Mouse (Mus musculus) neural tube, embryonic 12.5 days (tissue): ENCODE results near the gene Hspa4. TPM values are rescaled to one million over a fixed set of nuclear protein-coding genes. Genes with fewer than 3 reads are reported as not detected.
"Not testable (repeated sequence)": the region's sequence is repeated elsewhere in the genome, so short reads cannot be mapped to it uniquely, and the experiment has no call there.

Experiments used
- ATAC-seq: fragments of 200-750 bp; cut with Nextera tagmentation; 2 replicates; pipeline ENCODE4 v1.8.0; 2017; ENCODE audit warnings: low read depth, mild to moderate bottlenecking, moderate TSS enrichment, moderate library complexity; ENCODE audit not compliant: low FRiP score
- H3K27ac ChIP-seq: fragments of 300-500 bp; sonication (generic); 2 replicates; pipeline ENCODE4 v1.5.1; 2016
- H3K27me3 ChIP-seq: fragments of 300-500 bp; sonication (generic); replicated peaks from 2 replicates; pipeline ENCODE4 v1.6.1; 2016; ENCODE audit warnings: mild to moderate bottlenecking
- H3K36me3 ChIP-seq: fragments of 300-500 bp; sonication (generic); 2 replicates; pipeline ENCODE4 v1.6.1; 2016; ENCODE audit warnings: mild to moderate bottlenecking
- H3K4me1 ChIP-seq: fragments of 300-500 bp; sonication (generic); 2 replicates; pipeline ENCODE4 v1.6.1; 2016
- H3K4me2 ChIP-seq: fragments of 300-500 bp; sonication (generic); replicated peaks from 2 replicates; pipeline ENCODE4 v1.6.1; 2016; ENCODE audit warnings: mild to moderate bottlenecking
- H3K4me3 ChIP-seq: fragments of 300-500 bp; sonication (generic); 2 replicates; pipeline ENCODE4 v1.5.1; 2016
- H3K9ac ChIP-seq: fragments of 300-500 bp; sonication (generic); 2 replicates; pipeline ENCODE4 v1.6.1; 2016; ENCODE audit warnings: mild to moderate bottlenecking
- H3K9me3 ChIP-seq: fragments of 300-500 bp; sonication (generic); 2 replicates; pipeline ENCODE4 v1.6.1; 2016; ENCODE audit warnings: mild to moderate bottlenecking
- WGBS: fragments of 180-500 bp; shearing (Covaris S2); methylation state at CpG from one replicate; pipeline ENCODE4 v1.1.7; 2016; 5-methylcytosine and 5-hydroxymethylcytosine counted together
- polyA plus RNA-seq: library from polyadenylated mRNA; unstranded; fragments of >200 nt; fragmentation: Nextera tagmentation; extraction: Ambion mirVana; gene quantifications from 2 replicates; pipeline ENCODE4 v1.2.1, GENCODE M21; 2016

Gene Hspa4
- polyA plus RNA-seq, 1 experiment from 2014 or later, result 89.0 TPM

GRCm38 (mm10) chr11:53324512-53324968 is 24.3 kb upstream of the Hspa4 start, which contains the start of gene Zcchc10:
Gene Zcchc10 (plus strand): TSS chr11:53324679.
- Histone ChIP-seq H3K4me1 (peaks cover 8% of the 10 kb centered on the region; the same call in 1 of the 2 replicates), H3K27ac (no peak within 1 kb of the TSS), H3K9ac (peak within 1 kb of the TSS; percentile 69), H3K4me3 (peak within 1 kb of the TSS; percentile 65), H3K4me2 (peak within 1 kb of the TSS; percentile 66), H3K27me3 (no peaks in the 10 kb centered on the region), H3K9me3 (no peaks in the 10 kb centered on the region), H3K36me3 (peaks cover 17% of the 10 kb centered on the region)
- under 1% methylated on average over 21 of the region's 21 CpGs for WGBS
- ATAC-seq, result peak; percentile 86

GRCm38 (mm10) chr11:53319867-53320266 is 19.6 kb upstream of the Hspa4 start:
- WGBS, result 96% methylated on average over 13 of the region's 13 CpGs
- not testable (repeated sequence) for H3K4me1 ChIP-seq, H3K9me3 ChIP-seq, H3K27ac ChIP-seq, H3K27me3 ChIP-seq, ATAC-seq, H3K9ac ChIP-seq, H3K36me3 ChIP-seq, H3K4me3 ChIP-seq, H3K4me2 ChIP-seq

- H3K4me1 ChIP-seq, H3K27ac ChIP-seq, H3K4me3 ChIP-seq, H3K4me2 ChIP-seq, H3K27me3 ChIP-seq, H3K9me3 ChIP-seq, H3K9ac ChIP-seq, H3K36me3 ChIP-seq, ATAC-seq: not testable (repeated sequence)
- WGBS, result 89% methylated on average over 3 of the region's 3 CpGs
These were observed 18.3 kb upstream of the Hspa4 start for GRCm38 (mm10) chr11:53318568-53318967.

- Histone ChIP-seq H3K9me3 (no peaks in the 10 kb centered on the region), H3K36me3 (no peaks in the 10 kb centered on the region), H3K9ac (no peak overlapping the region), H3K4me2 (no peak overlapping the region), H3K4me3 (no peak overlapping the region), H3K27ac (no peak overlapping the region), H3K27me3 (no peaks in the 10 kb centered on the region), H3K4me1 (no peaks in the 10 kb centered on the region)
- WGBS, result 74% methylated on average over 7 of the region's 7 CpGs
- ATAC-seq, result no peak
These were observed 17.8 kb upstream of the Hspa4 start for GRCm38 (mm10) chr11:53318041-53318440.

- 47% methylated on average over 6 of the region's 6 CpGs for WGBS
These were observed 16.7 kb upstream of the Hspa4 start for GRCm38 (mm10) chr11:53316996-53317395.

GRCm38 (mm10) chr11:53314770-53315173 is 14.5 kb upstream of the Hspa4 start:
- Histone ChIP-seq H3K27me3 (no peaks in the 10 kb centered on the region), H3K9me3 (no peaks in the 10 kb centered on the region), H3K27ac (no peak overlapping the region), H3K4me2 (no peak overlapping the region), H3K9ac (no peak overlapping the region), H3K36me3 (no peaks in the 10 kb centered on the region), H3K4me3 (no peak overlapping the region), H3K4me1 (no peaks in the 10 kb centered on the region)
- WGBS, result 60% methylated on average over 1 of the region's 1 CpGs
- ATAC-seq, result no peak

More at GRCm38 (mm10) chr11:53316996-53317395, 16.7 kb upstream of the Hspa4 start:
- no peak for ATAC-seq
- H3K9me3 ChIP-seq, result no peaks in the 10 kb centered on the region
- no peaks in the 10 kb centered on the region for H3K4me1 ChIP-seq
- H3K27me3 ChIP-seq, result no peaks in the 10 kb centered on the region
- no peak overlapping the region for H3K4me3 ChIP-seq
- no peak overlapping the region for H3K4me2 ChIP-seq
- H3K36me3 ChIP-seq, result no peaks in the 10 kb centered on the region
- H3K9ac ChIP-seq, result no peak overlapping the region
- H3K27ac ChIP-seq, result no peak overlapping the region

- H3K36me3 ChIP-seq, H3K4me1 ChIP-seq, H3K9ac ChIP-seq, ATAC-seq, H3K27ac ChIP-seq, H3K27me3 ChIP-seq, H3K9me3 ChIP-seq, H3K4me2 ChIP-seq, H3K4me3 ChIP-seq: not testable (repeated sequence)
- 83% methylated on average over 1 of the region's 1 CpGs for WGBS
These were observed 12.6 kb upstream of the Hspa4 start for GRCm38 (mm10) chr11:53312823-53313222.

GRCm38 (mm10) chr11:53311385-53311784 is 11.1 kb upstream of the Hspa4 start:
- Histone ChIP-seq H3K4me1 (no peaks in the 10 kb centered on the region), H3K9ac (no peak overlapping the region), H3K4me2 (no peak overlapping the region), H3K9me3 (no peaks in the 10 kb centered on the region), H3K27ac (no peak overlapping the region), H3K36me3 (no peaks in the 10 kb centered on the region), H3K27me3 (no peaks in the 10 kb centered on the region), H3K4me3 (no peak overlapping the region)
- WGBS, result 55% methylated on average over 1 of the region's 1 CpGs
- no peak for ATAC-seq

- no peaks in the 10 kb centered on the region for H3K27me3 ChIP-seq
- no peak for ATAC-seq
- H3K27ac ChIP-seq, result no peak overlapping the region
- H3K4me2 ChIP-seq, result no peak overlapping the region
- no peaks in the 10 kb centered on the region for H3K4me1 ChIP-seq
- WGBS, result 67% methylated on average over 2 of the region's 2 CpGs
- H3K9ac ChIP-seq, result no peak overlapping the region
- H3K4me3 ChIP-seq, result no peak overlapping the region
- H3K9me3 ChIP-seq, result no peaks in the 10 kb centered on the region
- H3K36me3 ChIP-seq, result no peaks in the 10 kb centered on the region
These were observed 8.6 kb upstream of the Hspa4 start for GRCm38 (mm10) chr11:53308884-53309310.

- ATAC-seq, result no peak
- H3K27me3 ChIP-seq, result no peaks in the 10 kb centered on the region
- H3K4me3 ChIP-seq, result no peak overlapping the region
- no peak overlapping the region for H3K27ac ChIP-seq
- no peak overlapping the region for H3K9ac ChIP-seq
- H3K4me2 ChIP-seq, result no peak overlapping the region
- H3K9me3 ChIP-seq, result no peaks in the 10 kb centered on the region
- H3K36me3 ChIP-seq, result no peaks in the 10 kb centered on the region
- H3K4me1 ChIP-seq, result no peaks in the 10 kb centered on the region
These were observed 8.1 kb upstream of the Hspa4 start for GRCm38 (mm10) chr11:53308251-53308864.

GRCm38 (mm10) chr11:53307558-53308065 is 7.4 kb upstream of the Hspa4 start:
- WGBS, result 78% methylated on average over 10 of the region's 10 CpGs

GRCm38 (mm10) chr11:53306965-53307364 is 6.7 kb upstream of the Hspa4 start:
- Histone ChIP-seq H3K27ac (no peak overlapping the region), H3K27me3 (no peaks in the 10 kb centered on the region), H3K4me1 (no peaks in the 10 kb centered on the region), H3K9ac (no peak overlapping the region), H3K4me3 (no peak overlapping the region), H3K9me3 (no peaks in the 10 kb centered on the region), H3K36me3 (no peaks in the 10 kb centered on the region), H3K4me2 (no peak overlapping the region)
- no peak for ATAC-seq
- WGBS, result 93% methylated on average over 2 of the region's 2 CpGs

More at GRCm38 (mm10) chr11:53307558-53308065, 7.4 kb upstream of the Hspa4 start:
- Histone ChIP-seq H3K4me2 (no peak overlapping the region), H3K9me3 (no peaks in the 10 kb centered on the region), H3K27me3 (no peaks in the 10 kb centered on the region), H3K36me3 (no peaks in the 10 kb centered on the region), H3K9ac (no peak overlapping the region), H3K4me3 (no peak overlapping the region), H3K4me1 (no peaks in the 10 kb centered on the region), H3K27ac (no peak overlapping the region)
- no peak for ATAC-seq
